Mouse (Mus musculus): ENCODE results near the gene Irx5. TPM values are rescaled to one million over a fixed set of nuclear protein-coding genes. Genes with fewer than 3 reads are reported as not detected.

Irx5 gene
- polyA plus RNA-seq, 1 experiment from 2014 or later = not detected

DNA sequence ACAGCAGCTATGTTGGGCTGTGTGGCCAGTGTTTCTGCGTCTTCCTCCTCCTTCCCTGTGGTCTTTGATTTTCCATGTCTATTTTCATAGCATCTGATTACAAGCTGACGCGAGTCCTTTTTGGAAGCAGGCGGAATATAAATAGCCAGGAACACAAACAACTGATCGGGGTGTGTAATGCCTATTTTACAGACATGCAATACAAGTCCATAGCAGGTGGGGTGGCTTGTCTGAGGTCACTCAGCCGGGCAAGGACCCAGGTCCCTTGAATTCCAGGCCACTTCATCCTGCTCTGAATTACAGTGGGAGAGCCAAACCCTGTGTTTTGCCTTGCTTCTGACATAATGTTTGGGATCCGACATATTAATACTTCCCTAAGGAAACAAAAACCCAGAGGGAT lies 63.2 kb downstream of the Irx5 start:
- 86% methylated on average over 7 of the region's 7 CpGs for WGBS
- Histone ChIP-seq H3K4me3 (ENCODE audit: low read length) (no peak overlapping the region), H3K9ac (ENCODE audit: low read depth, low read length) (no peak overlapping the region), H3K4me1 (ENCODE audit: control insufficient read depth, insufficient read depth, low read length) (no peaks in the 10 kb centered on the region), H3K36me3 (ENCODE audit: control insufficient read depth, insufficient read depth, low read length) (no peaks in the 10 kb centered on the region), H3K9me3 (ENCODE audit: control insufficient read depth, low read length) (no peaks in the 10 kb centered on the region), H3K27ac (ENCODE audit: low read length) (no peak overlapping the region), H3K4me2 (ENCODE audit: low read depth, low read length) (no peak overlapping the region), H3K27me3 (replicated peaks; ENCODE audit: control insufficient read depth, insufficient read depth, low read length) (no peaks in the 10 kb centered on the region; the same call in 1 of the 2 replicates)
- ATAC-seq = no peak

Measured in intestine, embryonic 16.5 days (tissue).